1 mouse cellular context compared by ENCODE assay signal in genomic region chr2:121354820-121355592, GRCm38 (mm10).
TF ChIP-seq lines count a peak whose summit lies in the region.

Ppip5k1 (minus strand) TSS chr2:121355396.

TF ChIP-seq in CH12.LX, 34 proteins besides CTCF, POLR2A, EP300 and RAD21 (continued from another document):
- TF ChIP-seq NELFE (IDR thresholded peaks at IDR 0.05; ENCODE audit: low read depth, low read length), result 0 out of 2 replicates have a peak, but pooled peaks have one; percentile 8
- TF ChIP-seq ZC3H11A (IDR thresholded peaks at IDR 0.05; ENCODE audit: low read depth, low read length), result no peak
- peak; percentile 47; the same call in 1 of the 2 replicates for TF ChIP-seq IRF4 (IDR thresholded peaks at IDR 0.05; ENCODE audit: low read depth, low read length)
- TF ChIP-seq JUN (IDR thresholded peaks at IDR 0.05; ENCODE audit: insufficient read depth, low read depth, low read length), result no peak
- no peak for TF ChIP-seq PAX5 (IDR thresholded peaks at IDR 0.05; ENCODE audit: low read length)
- TF ChIP-seq SMC3 (IDR thresholded peaks at IDR 0.05; ENCODE audit: low read depth, low read length), result peak; percentile 58
- TF ChIP-seq GABPA (IDR thresholded peaks at IDR 0.05; ENCODE audit: insufficient replicate concordance, low read depth, low read length), result no peak
- TF ChIP-seq E2F4 (IDR thresholded peaks at IDR 0.05; ENCODE audit: insufficient replicate concordance, low read depth, low read length), result peak; percentile 49; the same call in 1 of the 2 replicates
- no peak for TF ChIP-seq TBP (conservative IDR thresholded peaks at IDR 0.05; ENCODE audit: low read depth, low read length)
- TF ChIP-seq RCOR1 (conservative IDR thresholded peaks at IDR 0.05; ENCODE audit: low read depth, low read length), result no peak
- no peak for TF ChIP-seq ZKSCAN1 (IDR thresholded peaks at IDR 0.05; ENCODE audit: borderline replicate concordance, low read depth, low read length)
- peak; percentile 33; the same call in 1 of the 2 replicates for TF ChIP-seq MXI1 (IDR thresholded peaks at IDR 0.05; ENCODE audit: low read depth, low read length)
TF ChIP-seq in CH12.LX: peak in this region for 14.
